Mouse (Mus musculus): ENCODE measurements around the gene Smtn.

DNA sequence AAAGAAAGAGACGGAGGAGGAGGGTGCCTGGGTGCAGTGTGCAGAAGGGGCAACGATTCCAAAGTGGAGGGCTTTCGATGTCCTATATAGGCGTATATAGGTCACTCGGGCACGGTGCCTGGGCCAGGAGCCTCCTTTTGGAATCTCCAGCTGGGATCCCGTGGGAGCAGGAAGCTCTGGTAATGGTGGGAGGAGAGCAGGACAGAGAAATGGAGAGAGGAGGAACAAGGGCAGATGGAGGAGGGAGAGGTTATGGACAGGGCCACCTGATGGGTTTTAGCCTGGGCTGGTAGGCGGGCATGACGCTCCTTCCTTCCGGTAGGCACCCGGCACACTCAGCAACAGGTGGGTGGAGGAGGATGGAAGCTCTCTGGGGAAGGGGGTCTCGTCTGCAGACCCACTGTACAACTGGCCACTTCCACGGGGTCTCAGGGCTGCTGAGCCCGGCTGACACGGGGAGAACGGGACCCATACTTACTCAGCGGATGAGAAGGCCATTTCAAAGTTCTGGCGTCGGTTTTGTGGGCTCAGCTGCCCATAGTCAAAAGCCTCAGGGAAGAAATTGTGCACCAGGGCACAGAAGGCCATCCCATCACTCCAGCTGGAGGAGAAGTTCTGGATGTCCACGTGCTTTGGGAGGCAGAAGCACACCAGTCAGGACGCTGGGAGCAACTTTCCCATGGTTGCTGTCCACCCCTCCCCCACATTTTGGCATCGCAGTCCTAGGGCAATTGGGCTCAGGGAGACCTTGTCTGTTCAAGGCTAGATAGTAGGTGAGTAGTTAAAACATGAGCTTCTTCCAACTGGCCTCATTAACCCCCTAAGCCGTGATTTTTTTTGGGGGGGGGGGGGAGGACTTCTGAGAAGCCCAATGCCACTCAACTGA, 18.8 kb downstream of the Smtn start:
- TF ChIP-seq CTCF (IDR thresholded peaks at IDR 0.05; ENCODE audit: low read depth, low read length): no peak
- TF ChIP-seq TAL1 (conservative IDR thresholded peaks at IDR 0.05; ENCODE audit: low read depth, low read length): no peak
- no peak for TF ChIP-seq GATA1 (IDR thresholded peaks at IDR 0.05; ENCODE audit: borderline replicate concordance, low read length)
- TF ChIP-seq POLR2AphosphoS5 (IDR thresholded peaks at IDR 0.05; ENCODE audit: insufficient replicate concordance, low read depth, low read length): no peak
- no peak for TF ChIP-seq GATA2 (IDR thresholded peaks at IDR 0.05; ENCODE audit: borderline replicate concordance, low read depth, low read length)
